Mouse (Mus musculus) hindbrain, embryonic 12.5 days (tissue): ENCODE measurements at regions not wholly inside any gene's neighbourhood (a gene's known extent, or its start where the extent isn't known, plus 50 kb on each side); places are given as distances from the start of the nearest gene placed in this dataset.
A peak's percentile ranks its signal among the peaks of the same experiment; 100 is the strongest.

Experiments
- ATAC-seq: fragments of 200-750 bp; cut with Nextera tagmentation; 2 replicates; pipeline ENCODE4 v1.8.0; 2017; ENCODE audit warnings: moderate TSS enrichment; ENCODE audit not compliant: low FRiP score
- H3K27ac ChIP-seq: fragments of 300-500 bp; sonication (generic); 2 replicates; pipeline ENCODE4 v1.5.1; 2016; ENCODE audit warnings: mild to moderate bottlenecking
- H3K27me3 ChIP-seq: fragments of 300-500 bp; sonication (generic); 2 replicates; pipeline ENCODE4 v1.6.1; 2016; ENCODE audit warnings: mild to moderate bottlenecking
- H3K36me3 ChIP-seq: fragments of 300-500 bp; sonication (generic); 2 replicates; pipeline ENCODE4 v1.6.1; 2016; ENCODE audit warnings: mild to moderate bottlenecking
- H3K4me1 ChIP-seq: fragments of 300-500 bp; sonication (generic); 2 replicates; pipeline ENCODE4 v1.6.1; 2016
- H3K4me2 ChIP-seq: fragments of 300-500 bp; sonication (generic); replicated peaks from 2 replicates; pipeline ENCODE4 v1.6.1; 2016; ENCODE audit warnings: mild to moderate bottlenecking
- H3K4me3 ChIP-seq: fragments of 300-500 bp; sonication (generic); 2 replicates; pipeline ENCODE4 v1.5.1; 2016; ENCODE audit warnings: mild to moderate bottlenecking
- H3K9ac ChIP-seq: fragments of 300-500 bp; sonication (generic); 2 replicates; pipeline ENCODE4 v1.6.1; 2016; ENCODE audit warnings: mild to moderate bottlenecking, moderate library complexity
- H3K9me3 ChIP-seq: fragments of 300-500 bp; sonication (generic); replicated peaks from 2 replicates; pipeline ENCODE4 v1.6.1; 2016; ENCODE audit warnings: mild to moderate bottlenecking
- WGBS: fragments of 180-500 bp; shearing (Covaris S2); methylation state at CpG from one replicate; pipeline ENCODE4 v1.1.7; 2016; 5-methylcytosine and 5-hydroxymethylcytosine counted together

- Histone ChIP-seq H3K4me2 (no peak overlapping the region), H3K36me3 (no peaks in the 10 kb centered on the region), H3K4me1 (peaks cover 3% of the 10 kb centered on the region; the same call in 1 of the 2 replicates), H3K9me3 (no peaks in the 10 kb centered on the region), H3K4me3 (no peak overlapping the region), H3K9ac (no peak overlapping the region), H3K27ac (no peak overlapping the region), H3K27me3 (no peaks in the 10 kb centered on the region)
- no peak for ATAC-seq
- 54% methylated on average over 3 of the region's 3 CpGs for WGBS
Measured at GRCm38 (mm10) chr17:79960688-79961087, 64.8 kb upstream of the Atl2 start.

GRCm38 (mm10) chr17:79955267-79955666 lies 59.3 kb upstream of the Atl2 start:
- no peak overlapping the region for H3K27ac ChIP-seq
- no peaks in the 10 kb centered on the region for H3K27me3 ChIP-seq
- ATAC-seq: no peak
- no peak overlapping the region for H3K4me3 ChIP-seq
- no peaks in the 10 kb centered on the region; the same call in 1 of the 2 replicates for H3K9me3 ChIP-seq
- H3K36me3 ChIP-seq: no peaks in the 10 kb centered on the region
- no peak overlapping the region for H3K4me2 ChIP-seq
- H3K4me1 ChIP-seq: no peaks in the 10 kb centered on the region
- H3K9ac ChIP-seq: no peak overlapping the region
- WGBS: 43% methylated on average over 1 of the region's 1 CpGs

- 70% methylated on average over 6 of the region's 6 CpGs for WGBS
- ATAC-seq: no peak
Measured at GRCm38 (mm10) chr17:79954624-79955244, 58.8 kb upstream of the Atl2 start.

GRCm38 (mm10) chr17:79948591-79949475 lies 52.9 kb upstream of the Atl2 start:
- no peak overlapping the region for H3K4me2 ChIP-seq
- 43% methylated on average over 11 of the region's 11 CpGs for WGBS
- H3K4me1 ChIP-seq: peaks cover 9% of the 10 kb centered on the region; the same call in 1 of the 2 replicates
- no peak overlapping the region for H3K9ac ChIP-seq
- ATAC-seq: peak; percentile 59; the same call in 1 of the 2 replicates
- no peaks in the 10 kb centered on the region for H3K9me3 ChIP-seq
- H3K27ac ChIP-seq: no peak overlapping the region
- no peaks in the 10 kb centered on the region for H3K27me3 ChIP-seq
- no peaks in the 10 kb centered on the region for H3K36me3 ChIP-seq
- H3K4me3 ChIP-seq: no peak overlapping the region

More at GRCm38 (mm10) chr17:79954624-79955244, 58.8 kb upstream of the Atl2 start:
- H3K9ac ChIP-seq: no peak overlapping the region
- no peaks in the 10 kb centered on the region for H3K4me1 ChIP-seq
- no peaks in the 10 kb centered on the region for H3K27me3 ChIP-seq
- H3K4me2 ChIP-seq: no peak overlapping the region
- no peaks in the 10 kb centered on the region for H3K36me3 ChIP-seq
- no peak overlapping the region for H3K27ac ChIP-seq
- H3K9me3 ChIP-seq: no peaks in the 10 kb centered on the region; the same call in 1 of the 2 replicates
- H3K4me3 ChIP-seq: no peak overlapping the region
